Mouse (Mus musculus): ENCODE measurements around the gene Suclg2. TPM values are rescaled to one million over a fixed set of nuclear protein-coding genes. Genes with fewer than 3 reads are reported as not detected.

Suclg2 gene
- polyA plus RNA-seq, 1 experiment from 2014 or later, result 77.3 TPM

GRCm38 (mm10) chr6:95479801-95480200 lies 238.8 kb downstream of the Suclg2 start:
- Histone ChIP-seq H3K4me2 (replicated peaks; ENCODE audit: low read depth) (no peak overlapping the region), H3K9me3 (ENCODE audit: control insufficient read depth) (no peaks in the 10 kb centered on the region), H3K9ac (ENCODE audit: low read depth, low read length) (no peak overlapping the region), H3K4me3 (ENCODE audit: low read depth, low read length) (no peak overlapping the region), H3K27me3 (replicated peaks; ENCODE audit: control insufficient read depth, insufficient read depth, low read length) (no peaks in the 10 kb centered on the region), H3K36me3 (ENCODE audit: control insufficient read depth, insufficient read depth) (peaks cover 5% of the 10 kb centered on the region; the same call in 1 of the 2 replicates), H3K27ac (ENCODE audit: low read depth, low read length) (no peak overlapping the region), H3K4me1 (replicated peaks; ENCODE audit: control insufficient read depth, insufficient read depth, low read length) (no peaks in the 10 kb centered on the region)
- no peak for ATAC-seq
- no peak for TF ChIP-seq CTCF (IDR thresholded peaks at IDR 0.05; ENCODE audit: low read depth)
- WGBS, result 99% methylated on average over 6 of the region's 6 CpGs

GRCm38 (mm10) chr6:95469521-95469920 lies 249.1 kb downstream of the Suclg2 start:
- no peaks in the 10 kb centered on the region for H3K9me3 ChIP-seq (ENCODE audit: control insufficient read depth)
- no peaks in the 10 kb centered on the region for H3K27me3 ChIP-seq (replicated peaks; ENCODE audit: control insufficient read depth, insufficient read depth, low read length)
- peaks cover 16% of the 10 kb centered on the region; the same call in 1 of the 2 replicates for H3K36me3 ChIP-seq (ENCODE audit: control insufficient read depth, insufficient read depth)
- H3K27ac ChIP-seq (ENCODE audit: low read depth, low read length), result no peak overlapping the region
- H3K4me2 ChIP-seq (replicated peaks; ENCODE audit: low read depth), result no peak overlapping the region
- no peak for TF ChIP-seq CTCF (IDR thresholded peaks at IDR 0.05; ENCODE audit: low read depth)
- H3K4me1 ChIP-seq (replicated peaks; ENCODE audit: control insufficient read depth, insufficient read depth, low read length), result no peaks in the 10 kb centered on the region
- no peak for ATAC-seq
- no peak overlapping the region for H3K4me3 ChIP-seq (ENCODE audit: low read depth, low read length)
- no peak overlapping the region for H3K9ac ChIP-seq (ENCODE audit: low read depth, low read length)
- WGBS, result 59% methylated on average over 7 of the region's 7 CpGs

GRCm38 (mm10) chr6:95465322-95465721 lies 253.3 kb downstream of the Suclg2 start:
- no peaks in the 10 kb centered on the region for H3K27me3 ChIP-seq (replicated peaks; ENCODE audit: control insufficient read depth, insufficient read depth, low read length)
- no peak overlapping the region for H3K4me2 ChIP-seq (replicated peaks; ENCODE audit: low read depth)
- WGBS, result 68% methylated on average over 4 of the region's 4 CpGs
- no peaks in the 10 kb centered on the region for H3K36me3 ChIP-seq (ENCODE audit: control insufficient read depth, insufficient read depth)
- no peaks in the 10 kb centered on the region for H3K9me3 ChIP-seq (ENCODE audit: control insufficient read depth)
- no peak for TF ChIP-seq CTCF (IDR thresholded peaks at IDR 0.05; ENCODE audit: low read depth)
- no peak overlapping the region for H3K27ac ChIP-seq (ENCODE audit: low read depth, low read length)
- no peaks in the 10 kb centered on the region for H3K4me1 ChIP-seq (replicated peaks; ENCODE audit: control insufficient read depth, insufficient read depth, low read length)
- no peak overlapping the region for H3K9ac ChIP-seq (ENCODE audit: low read depth, low read length)
- no peak for ATAC-seq
- no peak overlapping the region for H3K4me3 ChIP-seq (ENCODE audit: low read depth, low read length)

DNA sequence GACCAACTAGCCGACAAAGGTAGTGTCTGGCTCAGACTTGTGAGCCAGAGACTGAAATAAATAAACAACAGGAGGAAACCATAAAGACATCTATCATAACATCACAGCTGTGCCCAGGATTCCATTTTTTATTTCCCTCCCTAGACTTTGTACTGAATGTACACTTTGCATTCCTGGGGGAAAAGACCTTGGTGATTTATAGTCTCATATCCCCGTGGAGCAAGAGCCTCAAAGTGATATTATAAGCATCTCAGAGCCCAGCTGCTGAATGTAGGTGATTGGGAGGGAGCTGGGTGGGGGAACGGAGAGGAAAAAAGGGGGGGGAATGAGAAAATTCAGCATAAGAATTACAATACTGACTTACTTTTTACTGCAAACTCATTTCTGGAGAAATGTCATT lies 259.2 kb downstream of the Suclg2 start:
- ATAC-seq, result no peak
- no peaks in the 10 kb centered on the region for H3K9me3 ChIP-seq (ENCODE audit: control insufficient read depth)
- WGBS, result 36% methylated on average over 3 of the region's 3 CpGs
- no peaks in the 10 kb centered on the region for H3K4me1 ChIP-seq (replicated peaks; ENCODE audit: control insufficient read depth, insufficient read depth, low read length)
- no peak overlapping the region for H3K9ac ChIP-seq (ENCODE audit: low read depth, low read length)
- no peaks in the 10 kb centered on the region for H3K36me3 ChIP-seq (ENCODE audit: control insufficient read depth, insufficient read depth)
- no peak overlapping the region for H3K4me2 ChIP-seq (replicated peaks; ENCODE audit: low read depth)
- H3K4me3 ChIP-seq (ENCODE audit: low read depth, low read length), result no peak overlapping the region
- no peak overlapping the region for H3K27ac ChIP-seq (ENCODE audit: low read depth, low read length)
- no peaks in the 10 kb centered on the region for H3K27me3 ChIP-seq (replicated peaks; ENCODE audit: control insufficient read depth, insufficient read depth, low read length)
- no peak for TF ChIP-seq CTCF (IDR thresholded peaks at IDR 0.05; ENCODE audit: low read depth)

- H3K4me2 ChIP-seq (replicated peaks; ENCODE audit: low read depth), result no peak overlapping the region
- no peaks in the 10 kb centered on the region for H3K36me3 ChIP-seq (ENCODE audit: control insufficient read depth, insufficient read depth)
- no peak for TF ChIP-seq CTCF (IDR thresholded peaks at IDR 0.05; ENCODE audit: low read depth)
- no peak overlapping the region for H3K27ac ChIP-seq (ENCODE audit: low read depth, low read length)
- H3K4me3 ChIP-seq (ENCODE audit: low read depth, low read length), result no peak overlapping the region
- WGBS, result 85% methylated on average over 2 of the region's 2 CpGs
- no peaks in the 10 kb centered on the region for H3K4me1 ChIP-seq (replicated peaks; ENCODE audit: control insufficient read depth, insufficient read depth, low read length)
- no peak overlapping the region for H3K9ac ChIP-seq (ENCODE audit: low read depth, low read length)
- ATAC-seq, result no peak
- H3K27me3 ChIP-seq (replicated peaks; ENCODE audit: control insufficient read depth, insufficient read depth, low read length), result no peaks in the 10 kb centered on the region
- no peaks in the 10 kb centered on the region for H3K9me3 ChIP-seq (ENCODE audit: control insufficient read depth)
These were observed 272.4 kb downstream of the Suclg2 start for GRCm38 (mm10) chr6:95446151-95446550.

DNA sequence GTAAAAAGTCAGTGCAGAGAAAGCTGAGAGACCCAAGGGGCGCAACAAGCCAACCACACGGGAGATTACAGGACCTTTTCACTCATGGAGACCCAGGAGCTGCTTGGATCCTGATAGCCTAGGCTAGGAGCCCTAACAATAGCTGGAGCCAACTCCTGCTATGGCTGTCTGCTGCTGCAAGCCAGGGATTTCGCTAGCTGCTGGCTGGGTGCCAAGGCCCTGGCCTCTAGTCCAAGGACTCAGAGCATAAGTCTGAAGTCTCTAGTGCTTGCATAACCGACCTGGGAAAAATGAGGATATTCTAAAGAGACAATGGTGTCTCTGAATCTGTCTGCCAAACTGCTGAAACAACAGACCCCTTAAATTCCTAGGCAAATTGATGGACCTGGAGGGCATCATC lies 273.6 kb downstream of the Suclg2 start:
- no peak overlapping the region for H3K4me3 ChIP-seq (ENCODE audit: low read depth, low read length)

More for the DNA sequence above, 273.6 kb downstream of the Suclg2 start:
- Histone ChIP-seq H3K4me1 (replicated peaks; ENCODE audit: control insufficient read depth, insufficient read depth, low read length) (no peaks in the 10 kb centered on the region), H3K9me3 (ENCODE audit: control insufficient read depth) (0 out of 2 replicates have a peak, but pooled peaks cover 3% of the 10 kb centered on the region), H3K4me2 (replicated peaks; ENCODE audit: low read depth) (no peak overlapping the region), H3K27ac (ENCODE audit: low read depth, low read length) (no peak overlapping the region), H3K36me3 (ENCODE audit: control insufficient read depth, insufficient read depth) (no peaks in the 10 kb centered on the region), H3K27me3 (replicated peaks; ENCODE audit: control insufficient read depth, insufficient read depth, low read length) (no peaks in the 10 kb centered on the region), H3K9ac (ENCODE audit: low read depth, low read length) (no peak overlapping the region)
- ATAC-seq, result no peak
- TF ChIP-seq CTCF (IDR thresholded peaks at IDR 0.05; ENCODE audit: low read depth), result no peak
- WGBS, result 51% methylated on average over 4 of the region's 4 CpGs
